Mouse (Mus musculus): ENCODE measurements around the gene Chn1. TPM values are rescaled to one million over a fixed set of nuclear protein-coding genes. Genes with fewer than 3 reads are reported as not detected.

Gene Chn1
- polyA plus RNA-seq, 1 experiment: 3.1 TPM

- 84% methylated on average over 6 of the region's 6 CpGs for WGBS
- no peak for DNase-seq
- Histone ChIP-seq H3K4me3 (ENCODE audit: control insufficient read depth, insufficient read depth, low read length) (no peak overlapping the region), H3K27ac (ENCODE audit: control insufficient read depth, insufficient read depth, low read length) (no peak overlapping the region), H3K4me1 (replicated peaks; ENCODE audit: control insufficient read depth, insufficient read depth, low read length) (no peaks in the 10 kb centered on the region), H3K27me3 (ENCODE audit: control insufficient read depth, insufficient read depth, low read length) (no peaks in the 10 kb centered on the region), H3K36me3 (ENCODE audit: control insufficient read depth, insufficient read depth, low read length) (no peaks in the 10 kb centered on the region)
- no peak for TF ChIP-seq POLR2A (IDR thresholded peaks at IDR 0.05; ENCODE audit: control insufficient read depth, extremely low read depth, insufficient read depth, low read length, poor library complexity)
- TF ChIP-seq CTCF (IDR thresholded peaks at IDR 0.05; ENCODE audit: borderline replicate concordance, control insufficient read depth, extremely low read depth, insufficient read depth, low read length, poor library complexity): no peak
Measured at GRCm38 (mm10) chr2:73612367-73612914, 162.7 kb downstream of the Chn1 start.

- no peak for DNase-seq
- 79% methylated on average over 6 of the region's 6 CpGs for WGBS
- H3K4me1 ChIP-seq (replicated peaks; ENCODE audit: control insufficient read depth, insufficient read depth, low read length): no peaks in the 10 kb centered on the region
- no peak overlapping the region for H3K4me3 ChIP-seq (ENCODE audit: control insufficient read depth, insufficient read depth, low read length)
- TF ChIP-seq CTCF (IDR thresholded peaks at IDR 0.05; ENCODE audit: borderline replicate concordance, control insufficient read depth, extremely low read depth, insufficient read depth, low read length, poor library complexity) (no peak), POLR2A (IDR thresholded peaks at IDR 0.05; ENCODE audit: control insufficient read depth, extremely low read depth, insufficient read depth, low read length, poor library complexity) (no peak)
- no peaks in the 10 kb centered on the region for H3K36me3 ChIP-seq (ENCODE audit: control insufficient read depth, insufficient read depth, low read length)
- H3K27me3 ChIP-seq (ENCODE audit: control insufficient read depth, insufficient read depth, low read length): no peaks in the 10 kb centered on the region
- H3K27ac ChIP-seq (ENCODE audit: control insufficient read depth, insufficient read depth, low read length): no peak overlapping the region
Measured at GRCm38 (mm10) chr2:73611798-73612197, 163.3 kb downstream of the Chn1 start.

- WGBS: 69% methylated on average over 3 of the region's 3 CpGs
- no peak for DNase-seq
- Histone ChIP-seq H3K27ac (ENCODE audit: control insufficient read depth, insufficient read depth, low read length) (no peak overlapping the region), H3K4me3 (ENCODE audit: control insufficient read depth, insufficient read depth, low read length) (no peak overlapping the region), H3K4me1 (replicated peaks; ENCODE audit: control insufficient read depth, insufficient read depth, low read length) (no peaks in the 10 kb centered on the region), H3K36me3 (ENCODE audit: control insufficient read depth, insufficient read depth, low read length) (no peaks in the 10 kb centered on the region), H3K27me3 (ENCODE audit: control insufficient read depth, insufficient read depth, low read length) (no peaks in the 10 kb centered on the region)
- TF ChIP-seq POLR2A (IDR thresholded peaks at IDR 0.05; ENCODE audit: control insufficient read depth, extremely low read depth, insufficient read depth, low read length, poor library complexity) (no peak), CTCF (IDR thresholded peaks at IDR 0.05; ENCODE audit: borderline replicate concordance, control insufficient read depth, extremely low read depth, insufficient read depth, low read length, poor library complexity) (no peak)
Measured at GRCm38 (mm10) chr2:73609724-73610210, 165.4 kb downstream of the Chn1 start.

GRCm38 (mm10) chr2:73609067-73609723 is 166.0 kb downstream of the Chn1 start:
- H3K27ac ChIP-seq (ENCODE audit: control insufficient read depth, insufficient read depth, low read length): no peak overlapping the region
- no peak overlapping the region for H3K4me3 ChIP-seq (ENCODE audit: control insufficient read depth, insufficient read depth, low read length)
- H3K27me3 ChIP-seq (ENCODE audit: control insufficient read depth, insufficient read depth, low read length): no peaks in the 10 kb centered on the region
- H3K4me1 ChIP-seq (replicated peaks; ENCODE audit: control insufficient read depth, insufficient read depth, low read length): no peaks in the 10 kb centered on the region
- TF ChIP-seq POLR2A (IDR thresholded peaks at IDR 0.05; ENCODE audit: control insufficient read depth, extremely low read depth, insufficient read depth, low read length, poor library complexity) (no peak), CTCF (IDR thresholded peaks at IDR 0.05; ENCODE audit: borderline replicate concordance, control insufficient read depth, extremely low read depth, insufficient read depth, low read length, poor library complexity) (no peak)
- DNase-seq: no peak
- no peaks in the 10 kb centered on the region for H3K36me3 ChIP-seq (ENCODE audit: control insufficient read depth, insufficient read depth, low read length)
- WGBS: 87% methylated on average over 5 of the region's 5 CpGs

GRCm38 (mm10) chr2:73608391-73608790 is 166.8 kb downstream of the Chn1 start:
- no peak for TF ChIP-seq CTCF (IDR thresholded peaks at IDR 0.05; ENCODE audit: borderline replicate concordance, control insufficient read depth, extremely low read depth, insufficient read depth, low read length, poor library complexity)
- TF ChIP-seq POLR2A (IDR thresholded peaks at IDR 0.05; ENCODE audit: control insufficient read depth, extremely low read depth, insufficient read depth, low read length, poor library complexity): no peak
- H3K4me3 ChIP-seq (ENCODE audit: control insufficient read depth, insufficient read depth, low read length): no peak overlapping the region
- 68% methylated on average over 6 of the region's 6 CpGs for WGBS
- no peak for DNase-seq
- no peaks in the 10 kb centered on the region for H3K27me3 ChIP-seq (ENCODE audit: control insufficient read depth, insufficient read depth, low read length)
- no peaks in the 10 kb centered on the region for H3K4me1 ChIP-seq (replicated peaks; ENCODE audit: control insufficient read depth, insufficient read depth, low read length)
- no peaks in the 10 kb centered on the region for H3K36me3 ChIP-seq (ENCODE audit: control insufficient read depth, insufficient read depth, low read length)
- no peak overlapping the region for H3K27ac ChIP-seq (ENCODE audit: control insufficient read depth, insufficient read depth, low read length)

- DNase-seq: no peak
- H3K27me3 ChIP-seq (ENCODE audit: control insufficient read depth, insufficient read depth, low read length): no peaks in the 10 kb centered on the region
- TF ChIP-seq CTCF (IDR thresholded peaks at IDR 0.05; ENCODE audit: borderline replicate concordance, control insufficient read depth, extremely low read depth, insufficient read depth, low read length, poor library complexity) (no peak), POLR2A (IDR thresholded peaks at IDR 0.05; ENCODE audit: control insufficient read depth, extremely low read depth, insufficient read depth, low read length, poor library complexity) (no peak)
- no peak overlapping the region for H3K27ac ChIP-seq (ENCODE audit: control insufficient read depth, insufficient read depth, low read length)
- no peaks in the 10 kb centered on the region for H3K36me3 ChIP-seq (ENCODE audit: control insufficient read depth, insufficient read depth, low read length)
- 72% methylated on average over 4 of the region's 4 CpGs for WGBS
- no peak overlapping the region for H3K4me3 ChIP-seq (ENCODE audit: control insufficient read depth, insufficient read depth, low read length)
- no peaks in the 10 kb centered on the region for H3K4me1 ChIP-seq (replicated peaks; ENCODE audit: control insufficient read depth, insufficient read depth, low read length)
Measured at GRCm38 (mm10) chr2:73607609-73608008, 167.5 kb downstream of the Chn1 start.

Data from thymus, adult 2 months (tissue).